Mouse (Mus musculus): ENCODE results near the gene Deup1. TPM values are rescaled to one million over a fixed set of nuclear protein-coding genes. Genes with fewer than 3 reads are reported as not detected.

The Deup1 gene
- polyA plus RNA-seq, 1 experiment from 2014 or later, result 0.51 TPM

DNA sequence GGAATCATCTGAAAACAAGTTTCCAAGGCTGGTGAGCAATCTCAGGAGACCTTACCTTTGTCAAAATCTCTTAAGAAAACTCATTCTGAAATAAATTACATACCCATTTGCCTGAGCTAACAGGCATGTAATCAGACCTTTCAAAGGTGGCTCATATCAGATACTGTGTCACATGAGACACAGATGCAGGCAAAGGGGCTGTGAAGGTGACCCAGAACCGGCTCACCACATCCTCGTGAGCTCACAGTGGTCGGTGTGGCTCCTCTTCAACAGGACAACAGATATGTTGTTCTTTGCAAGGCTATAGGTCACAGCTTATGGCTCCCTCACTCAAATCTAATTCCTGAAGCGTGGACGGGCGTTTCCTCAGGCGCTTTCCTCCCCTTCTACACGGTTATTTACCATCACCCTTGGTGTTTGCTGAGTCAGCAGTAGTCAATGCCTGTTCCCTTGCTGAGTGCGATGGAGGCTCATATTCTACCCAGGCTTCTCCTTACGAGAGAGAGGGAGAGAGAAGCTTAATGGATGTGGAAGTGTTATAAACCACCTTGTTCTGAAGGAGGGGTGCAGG, 8.6 kb downstream of the Deup1 start:
- Histone ChIP-seq H3K4me1 (peaks cover 4% of the 10 kb centered on the region), H3K27ac (no peak overlapping the region), H3K9me3 (no peaks in the 10 kb centered on the region), H3K27me3 (peaks cover 5% of the 10 kb centered on the region), H3K4me2 (no peak overlapping the region), H3K4me3 (no peak overlapping the region), H3K9ac (no peak overlapping the region), H3K36me3 (no peaks in the 10 kb centered on the region)
- no peak for ATAC-seq (ENCODE audit: insufficient number of reproducible peaks, insufficient read depth, low FRiP score, low TSS enrichment, low read depth)
- 40% methylated on average over 10 of the region's 10 CpGs for WGBS

DNA sequence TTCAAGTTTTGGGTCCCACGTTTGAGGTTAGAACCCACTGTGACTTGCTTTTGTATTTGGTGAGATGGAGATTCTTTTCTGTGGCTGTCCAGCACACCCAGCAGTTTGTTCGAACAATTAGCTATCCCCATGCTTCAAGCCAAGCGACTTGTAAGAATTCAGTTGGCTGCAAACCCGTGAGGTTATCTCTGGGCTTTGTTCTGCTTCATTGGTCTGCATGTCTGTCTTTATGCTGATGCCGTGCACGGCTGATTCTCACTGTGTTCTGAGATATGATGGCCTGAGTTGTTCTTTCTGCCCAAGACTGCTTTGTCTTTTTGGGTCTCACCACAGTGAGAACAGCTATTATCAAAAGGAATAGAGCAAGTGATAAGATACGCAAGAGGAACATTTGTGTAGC, 10.7 kb downstream of the Deup1 start:
- no peak overlapping the region for H3K27ac ChIP-seq
- WGBS, result 83% methylated on average over 7 of the region's 7 CpGs
- no peak overlapping the region for H3K4me2 ChIP-seq
- peaks cover 4% of the 10 kb centered on the region for H3K4me1 ChIP-seq
- H3K9ac ChIP-seq, result no peak overlapping the region
- H3K36me3 ChIP-seq, result no peaks in the 10 kb centered on the region
- no peak for ATAC-seq (ENCODE audit: insufficient number of reproducible peaks, insufficient read depth, low FRiP score, low TSS enrichment, low read depth)
- peaks cover 5% of the 10 kb centered on the region for H3K27me3 ChIP-seq
- no peaks in the 10 kb centered on the region for H3K9me3 ChIP-seq
- no peak overlapping the region for H3K4me3 ChIP-seq

DNA sequence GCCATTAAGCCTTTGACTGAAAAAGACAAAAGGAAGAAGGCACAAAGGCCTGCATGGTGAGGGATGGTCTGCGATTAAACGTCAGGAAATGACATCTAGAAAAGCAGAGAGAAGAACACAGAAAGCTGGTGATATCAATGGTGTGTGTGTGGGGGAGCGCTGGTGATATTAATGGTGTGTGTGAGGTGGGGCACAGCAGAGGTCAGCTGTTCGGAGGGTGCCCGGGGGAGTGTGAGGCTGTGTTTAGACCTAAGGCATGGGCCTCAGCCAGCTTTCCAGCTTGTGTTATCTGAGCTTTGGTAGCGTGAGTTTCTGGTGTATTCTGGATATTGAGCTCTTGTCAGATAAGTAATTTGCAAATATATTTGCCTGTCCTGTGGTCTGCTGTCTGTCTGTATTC, 11.3 kb downstream of the Deup1 start:
- peaks cover 5% of the 10 kb centered on the region for H3K27me3 ChIP-seq
- no peaks in the 10 kb centered on the region for H3K36me3 ChIP-seq
- 79% methylated on average over 6 of the region's 6 CpGs for WGBS
- H3K4me3 ChIP-seq, result no peak overlapping the region
- no peak overlapping the region for H3K27ac ChIP-seq
- H3K4me1 ChIP-seq, result peaks cover 4% of the 10 kb centered on the region
- no peak overlapping the region for H3K4me2 ChIP-seq
- H3K9me3 ChIP-seq, result no peaks in the 10 kb centered on the region
- no peak overlapping the region for H3K9ac ChIP-seq
- no peak for ATAC-seq (ENCODE audit: insufficient number of reproducible peaks, insufficient read depth, low FRiP score, low TSS enrichment, low read depth)

DNA sequence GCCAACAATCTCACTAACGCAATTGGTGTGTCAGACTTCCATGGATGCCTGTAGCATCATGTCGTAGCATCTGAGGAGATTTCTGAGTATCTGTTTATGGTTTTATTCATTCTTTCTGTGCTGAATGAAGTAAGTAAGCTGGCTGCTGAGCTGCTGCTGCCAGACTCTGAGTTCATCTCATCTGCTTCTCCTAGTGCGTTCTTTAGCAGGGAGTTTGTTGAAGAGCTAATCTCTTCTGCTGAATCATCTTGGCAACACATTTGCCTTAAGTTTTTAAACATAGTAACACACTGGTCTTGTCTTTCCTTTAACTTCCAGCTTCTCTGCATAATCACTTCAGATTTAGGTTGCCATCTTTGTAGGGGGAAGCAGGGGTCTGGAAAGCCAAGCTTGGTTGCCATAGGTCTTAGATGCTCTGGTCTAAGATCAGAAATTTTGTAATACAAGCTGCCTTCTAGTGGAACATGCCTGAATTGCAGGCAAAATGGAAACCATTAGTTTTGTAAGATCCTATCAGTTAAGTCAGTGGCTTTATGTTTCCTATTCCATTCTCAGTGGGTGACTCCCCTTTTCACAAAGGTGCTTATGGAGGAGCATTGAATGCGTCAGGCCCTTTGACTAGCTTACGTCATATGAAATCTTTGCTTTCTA, 18.3 kb downstream of the Deup1 start:
- H3K4me1 ChIP-seq, result no peaks in the 10 kb centered on the region
- ATAC-seq (ENCODE audit: insufficient number of reproducible peaks, insufficient read depth, low FRiP score, low TSS enrichment, low read depth), result no peak
- 93% methylated on average over 5 of the region's 5 CpGs for WGBS
- H3K27me3 ChIP-seq, result no peaks in the 10 kb centered on the region
- no peaks in the 10 kb centered on the region for H3K36me3 ChIP-seq
- no peak overlapping the region for H3K4me3 ChIP-seq
- no peak overlapping the region for H3K9ac ChIP-seq
- no peak overlapping the region for H3K4me2 ChIP-seq
- no peak overlapping the region for H3K27ac ChIP-seq
- H3K9me3 ChIP-seq, result no peaks in the 10 kb centered on the region

DNA sequence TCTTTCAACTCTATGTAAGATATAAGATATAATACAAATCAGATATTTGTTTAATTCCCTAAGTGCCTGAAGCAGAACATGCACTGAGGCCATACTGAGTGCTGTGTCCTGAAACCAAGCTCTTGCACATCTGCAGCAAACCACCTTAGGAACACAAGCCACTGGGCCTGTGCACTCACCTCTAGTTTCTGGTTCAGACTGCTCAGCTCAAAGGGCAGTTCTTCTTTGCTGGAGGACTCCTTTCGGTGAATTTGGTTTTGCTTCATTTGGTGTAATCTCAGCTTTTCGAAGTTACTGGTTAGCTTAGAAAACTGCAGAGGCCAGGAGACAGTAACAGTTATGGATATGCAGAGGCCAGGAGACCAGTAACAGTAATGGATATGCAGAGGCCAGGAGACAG, 20.1 kb downstream of the Deup1 start:
- no peaks in the 10 kb centered on the region for H3K4me1 ChIP-seq
- H3K36me3 ChIP-seq, result no peaks in the 10 kb centered on the region
- 90% methylated on average over 2 of the region's 2 CpGs for WGBS
- H3K9me3 ChIP-seq, result no peaks in the 10 kb centered on the region
- no peak for ATAC-seq (ENCODE audit: insufficient number of reproducible peaks, insufficient read depth, low FRiP score, low TSS enrichment, low read depth)
- no peak overlapping the region for H3K9ac ChIP-seq
- no peak overlapping the region for H3K4me3 ChIP-seq
- no peaks in the 10 kb centered on the region for H3K27me3 ChIP-seq
- H3K4me2 ChIP-seq, result no peak overlapping the region
- no peak overlapping the region for H3K27ac ChIP-seq

DNA sequence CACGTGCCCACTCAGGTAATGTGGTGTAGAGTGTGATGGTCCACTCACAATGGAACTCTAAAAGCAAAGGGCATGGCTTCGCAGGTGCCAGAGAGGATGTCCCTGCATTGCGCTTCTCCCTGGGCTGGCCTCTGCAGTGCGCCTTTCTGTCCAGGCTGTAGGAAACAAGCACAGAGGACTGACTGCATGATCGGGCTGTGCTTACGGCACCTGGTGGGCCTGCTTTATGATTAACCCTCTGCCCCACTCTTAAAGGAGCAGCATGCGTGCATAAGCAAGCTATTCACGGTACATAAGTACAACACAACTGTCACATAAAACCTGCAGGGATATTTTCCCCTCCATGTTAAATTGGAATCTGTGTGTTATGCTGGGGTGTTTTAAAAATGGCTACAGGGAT, 24.6 kb downstream of the Deup1 start:
- no peaks in the 10 kb centered on the region for H3K9me3 ChIP-seq
- H3K4me1 ChIP-seq, result no peaks in the 10 kb centered on the region
- H3K36me3 ChIP-seq, result no peaks in the 10 kb centered on the region
- no peak overlapping the region for H3K4me3 ChIP-seq
- H3K9ac ChIP-seq, result no peak overlapping the region
- no peak for ATAC-seq (ENCODE audit: insufficient number of reproducible peaks, insufficient read depth, low FRiP score, low TSS enrichment, low read depth)
- no peaks in the 10 kb centered on the region for H3K27me3 ChIP-seq
- 87% methylated on average over 8 of the region's 8 CpGs for WGBS
- H3K4me2 ChIP-seq, result no peak overlapping the region
- no peak overlapping the region for H3K27ac ChIP-seq

DNA sequence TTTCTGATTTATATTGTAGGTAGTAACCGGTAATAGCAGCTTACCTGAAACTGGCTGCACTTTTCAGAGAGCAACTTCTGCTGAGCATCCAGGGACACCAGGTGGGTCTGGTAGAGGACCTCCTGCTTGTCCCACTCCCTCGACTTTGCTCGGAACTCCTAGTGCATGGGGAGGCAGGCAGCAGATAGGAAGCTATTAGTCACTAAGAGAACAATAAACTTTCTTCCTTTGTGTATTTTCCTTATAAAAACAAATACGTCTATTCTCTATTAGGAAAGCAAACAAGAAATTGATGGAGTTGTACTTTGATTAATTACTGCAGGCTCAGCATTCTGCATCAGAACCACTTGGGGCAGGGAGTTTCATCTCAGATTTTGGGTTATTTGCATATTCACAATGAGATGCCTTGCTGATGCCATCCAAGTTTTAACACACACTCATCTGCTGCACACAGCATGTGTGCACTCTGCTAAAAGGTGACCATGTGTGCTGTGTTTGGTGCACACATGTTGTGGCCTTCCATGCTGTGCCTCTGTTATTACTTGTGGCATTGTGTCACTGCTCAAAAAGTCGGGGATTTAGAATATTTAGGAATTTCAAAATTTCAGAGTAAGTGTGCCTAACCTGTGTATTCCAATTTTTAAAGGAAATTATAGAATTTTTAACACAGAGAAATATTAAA, 26.7 kb downstream of the Deup1 start:
- Histone ChIP-seq H3K9ac (no peak overlapping the region), H3K9me3 (no peaks in the 10 kb centered on the region), H3K4me3 (no peak overlapping the region), H3K36me3 (no peaks in the 10 kb centered on the region), H3K27ac (no peak overlapping the region), H3K4me1 (no peaks in the 10 kb centered on the region), H3K27me3 (no peaks in the 10 kb centered on the region), H3K4me2 (no peak overlapping the region)
- 66% methylated on average over 5 of the region's 5 CpGs for WGBS
- no peak for ATAC-seq (ENCODE audit: insufficient number of reproducible peaks, insufficient read depth, low FRiP score, low TSS enrichment, low read depth)

DNA sequence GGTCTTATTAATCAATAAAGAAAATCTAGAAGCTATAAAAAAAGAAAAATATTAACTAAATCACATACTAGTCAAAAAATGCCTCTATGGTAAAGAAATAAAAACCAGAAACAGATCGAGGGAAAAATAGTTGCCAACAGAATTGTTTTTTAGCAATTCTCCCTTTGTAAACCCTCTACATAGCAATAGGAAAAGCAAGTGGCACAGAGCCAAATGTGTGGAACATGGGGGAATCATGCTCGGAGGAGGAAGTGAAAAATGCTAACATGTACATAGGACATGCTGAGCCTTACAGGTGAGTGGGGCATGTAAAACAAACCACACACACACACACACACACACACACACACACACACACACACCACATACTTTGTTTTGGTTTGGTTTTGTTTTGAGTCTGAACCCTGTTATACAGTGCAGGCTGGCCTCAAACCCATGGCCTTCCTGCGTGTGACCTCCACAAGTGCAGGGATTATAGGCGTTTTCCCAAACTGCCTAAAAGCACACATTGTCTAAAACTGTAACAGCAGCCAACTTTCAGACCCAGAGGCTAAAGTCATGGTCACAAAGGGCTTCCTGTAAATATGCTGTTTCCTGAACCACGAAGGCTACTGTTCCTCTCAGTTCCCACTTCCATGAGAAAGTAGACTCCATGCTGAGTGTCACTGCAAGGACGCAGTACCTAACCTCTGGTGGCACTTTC, 27.4 kb downstream of the Deup1 start:
- H3K27me3 ChIP-seq, result no peaks in the 10 kb centered on the region
- no peak overlapping the region for H3K9ac ChIP-seq
- H3K36me3 ChIP-seq, result no peaks in the 10 kb centered on the region
- no peak overlapping the region for H3K4me3 ChIP-seq
- H3K4me1 ChIP-seq, result no peaks in the 10 kb centered on the region
- ATAC-seq (ENCODE audit: insufficient number of reproducible peaks, insufficient read depth, low FRiP score, low TSS enrichment, low read depth), result no peak
- 50% methylated on average over 6 of the region's 6 CpGs for WGBS
- no peak overlapping the region for H3K4me2 ChIP-seq
- H3K27ac ChIP-seq, result no peak overlapping the region
- no peaks in the 10 kb centered on the region for H3K9me3 ChIP-seq

DNA sequence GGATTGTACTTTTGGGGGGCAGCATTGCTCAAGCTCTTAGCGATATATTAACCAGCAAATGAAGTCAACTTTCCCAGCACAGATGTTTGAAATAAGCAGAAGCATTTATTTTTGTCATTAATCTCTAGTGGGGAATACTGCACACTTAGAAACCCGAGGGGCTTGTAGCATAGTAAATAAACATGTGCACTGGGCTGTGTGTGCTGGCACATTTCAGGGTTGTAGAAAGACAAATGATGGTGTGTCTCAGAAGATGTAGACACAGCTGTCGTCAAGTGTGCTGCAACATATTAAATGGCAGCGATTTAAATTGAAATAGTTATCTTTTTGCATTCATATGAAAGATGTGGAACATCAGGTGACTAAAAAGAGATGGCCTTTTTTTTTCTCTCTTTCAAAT, 31.1 kb downstream of the Deup1 start:
- ATAC-seq (ENCODE audit: insufficient number of reproducible peaks, insufficient read depth, low FRiP score, low TSS enrichment, low read depth), result no peak
- no peaks in the 10 kb centered on the region for H3K27me3 ChIP-seq
- H3K4me1 ChIP-seq, result no peaks in the 10 kb centered on the region
- no peaks in the 10 kb centered on the region for H3K9me3 ChIP-seq
- no peak overlapping the region for H3K27ac ChIP-seq
- WGBS, result 58% methylated on average over 4 of the region's 4 CpGs
- H3K4me2 ChIP-seq, result no peak overlapping the region
- H3K9ac ChIP-seq, result no peak overlapping the region
- H3K36me3 ChIP-seq, result no peaks in the 10 kb centered on the region
- no peak overlapping the region for H3K4me3 ChIP-seq

DNA sequence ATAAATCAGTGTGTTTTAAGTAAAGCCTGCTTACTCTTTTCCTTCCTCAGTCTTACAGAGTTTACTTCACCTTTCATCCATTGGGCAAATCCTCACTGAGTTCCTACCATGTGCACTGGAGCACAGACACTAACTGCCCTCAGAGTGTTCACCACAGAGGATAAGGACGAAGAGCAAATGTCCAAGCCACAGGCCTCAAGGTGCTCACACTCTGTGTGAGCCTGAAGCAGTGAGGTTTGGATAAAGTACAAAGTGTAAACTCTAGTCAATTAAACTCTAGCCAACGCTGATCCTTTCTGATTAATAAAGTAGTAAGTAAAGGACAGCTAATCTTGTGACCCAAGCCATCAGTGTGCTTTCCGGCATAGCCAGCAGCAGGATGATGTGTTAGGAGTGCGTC, 33.6 kb downstream of the Deup1 start:
- 90% methylated on average over 4 of the region's 4 CpGs for WGBS
- Histone ChIP-seq H3K4me2 (no peak overlapping the region), H3K9ac (no peak overlapping the region), H3K9me3 (no peaks in the 10 kb centered on the region), H3K27ac (no peak overlapping the region), H3K4me1 (no peaks in the 10 kb centered on the region), H3K4me3 (no peak overlapping the region), H3K27me3 (no peaks in the 10 kb centered on the region), H3K36me3 (no peaks in the 10 kb centered on the region)
- no peak for ATAC-seq (ENCODE audit: insufficient number of reproducible peaks, insufficient read depth, low FRiP score, low TSS enrichment, low read depth)

DNA sequence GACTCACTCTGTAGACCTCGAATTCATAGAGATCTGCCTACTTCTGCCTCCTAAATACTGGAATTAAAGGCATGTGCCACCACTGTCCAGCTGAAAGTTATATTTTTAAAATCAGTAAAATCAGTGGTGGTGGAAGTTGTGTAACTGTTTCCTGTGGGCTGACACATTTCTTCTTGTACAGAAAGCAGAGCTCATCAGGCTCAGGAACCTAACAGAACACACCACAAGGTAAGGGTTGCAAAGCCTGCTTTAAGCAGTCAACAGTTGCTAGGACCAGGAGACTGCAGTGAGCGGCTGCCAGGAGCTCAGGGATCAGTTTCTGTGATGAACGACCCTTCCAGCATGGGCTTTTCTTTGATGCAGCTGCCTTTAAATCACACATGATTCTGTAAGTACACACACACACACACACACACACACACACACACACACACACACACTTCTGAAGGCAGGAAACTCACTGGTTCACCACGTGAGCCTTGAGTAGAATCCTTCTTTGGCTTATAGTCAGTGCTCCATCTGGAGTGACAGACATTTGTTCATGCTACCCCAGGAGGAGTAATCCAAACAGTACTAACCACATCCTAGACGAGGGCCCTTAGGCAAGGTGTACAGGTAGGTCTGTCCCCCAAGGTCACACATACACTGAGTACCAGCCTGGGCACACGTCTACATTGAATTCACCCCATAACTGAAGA, 40.4 kb downstream of the Deup1 start:
- Histone ChIP-seq H3K27me3 (no peaks in the 10 kb centered on the region), H3K27ac (no peak overlapping the region), H3K9me3 (no peaks in the 10 kb centered on the region), H3K9ac (no peak overlapping the region), H3K36me3 (no peaks in the 10 kb centered on the region), H3K4me3 (no peak overlapping the region), H3K4me1 (peaks cover 5% of the 10 kb centered on the region), H3K4me2 (no peak overlapping the region)
- 61% methylated on average over 6 of the region's 6 CpGs for WGBS
- no peak for ATAC-seq (ENCODE audit: insufficient number of reproducible peaks, insufficient read depth, low FRiP score, low TSS enrichment, low read depth)

Data from embryonic facial prominence, embryonic 13.5 days (tissue).